Mouse (Mus musculus) cerebellum, adult 8-10 months (tissue): ENCODE measurements around the gene Trim62.

ENCODE experiments used
- DNase-seq: peaks from one replicate; pipeline ENCODE4 v3.0.0; 2022

Gene Trim62

GRCm38 (mm10) chr4:128910276-128911063 lies 27.1 kb downstream of the Trim62 start:
- peak; percentile 30 for DNase-seq

- no peak for DNase-seq
Measured at GRCm38 (mm10) chr4:128912085-128912484, 28.7 kb downstream of the Trim62 start.

- DNase-seq = no peak
Measured at GRCm38 (mm10) chr4:128913794-128914193, 30.4 kb downstream of the Trim62 start.

GRCm38 (mm10) chr4:128917119-128917518 lies 33.7 kb downstream of the Trim62 start:
- no peak for DNase-seq

- DNase-seq = no peak
Measured at GRCm38 (mm10) chr4:128917756-128918155, 34.4 kb downstream of the Trim62 start.

- no peak for DNase-seq
Measured at GRCm38 (mm10) chr4:128918187-128918586, 34.8 kb downstream of the Trim62 start.

- DNase-seq = no peak
Measured at GRCm38 (mm10) chr4:128919106-128919505, 35.7 kb downstream of the Trim62 start.

GRCm38 (mm10) chr4:128923603-128924002 lies 40.2 kb downstream of the Trim62 start:
- DNase-seq = no peak

- DNase-seq = peak; percentile 91
Measured at GRCm38 (mm10) chr4:128924841-128925606, 41.6 kb downstream of the Trim62 start.

- no peak for DNase-seq
Measured at GRCm38 (mm10) chr4:128932783-128933182, 49.4 kb downstream of the Trim62 start.

- DNase-seq = no peak
Measured at GRCm38 (mm10) chr4:128935595-128935994, 52.2 kb downstream of the Trim62 start.

- DNase-seq = no peak
Measured at GRCm38 (mm10) chr4:128942346-128942745, 59.0 kb downstream of the Trim62 start.

- no peak for DNase-seq
Measured at GRCm38 (mm10) chr4:128946736-128947135, 63.4 kb downstream of the Trim62 start.

GRCm38 (mm10) chr4:128947326-128947933 lies 64.0 kb downstream of the Trim62 start:
- DNase-seq = no peak

GRCm38 (mm10) chr4:128948137-128948674 lies 64.8 kb downstream of the Trim62 start:
- DNase-seq = peak; percentile 63

- no peak for DNase-seq
Measured at GRCm38 (mm10) chr4:128949470-128950005, 66.2 kb downstream of the Trim62 start.

GRCm38 (mm10) chr4:128950461-128950860 lies 67.1 kb downstream of the Trim62 start:
- DNase-seq = no peak

- no peak for DNase-seq
Measured at GRCm38 (mm10) chr4:128953851-128954250, 70.5 kb downstream of the Trim62 start.

GRCm38 (mm10) chr4:128957155-128957911 lies 74.0 kb downstream of the Trim62 start:
- DNase-seq = no peak

GRCm38 (mm10) chr4:128958156-128958555 lies 74.8 kb downstream of the Trim62 start:
- no peak for DNase-seq

GRCm38 (mm10) chr4:128958849-128959248 lies 75.5 kb downstream of the Trim62 start:
- DNase-seq = no peak

- no peak for DNase-seq
Measured at GRCm38 (mm10) chr4:128959676-128960075, 76.3 kb downstream of the Trim62 start.
